Mouse (Mus musculus): Measurements from ENCODE around the gene Arl10.

GRCm38 (mm10) chr13:54598622-54599143 is 23.9 kb downstream of the Arl10 start:
- TF ChIP-seq CTCF (IDR thresholded peaks at IDR 0.05; ENCODE audit: low read depth) (no peak), EP300 (optimal IDR thresholded peaks at IDR 0.05) (no peak)

Measured in stomach, postnatal 0 days (tissue).